10 mouse cellular contexts compared by ENCODE assay signal in genomic region chr2:125249874-125250273, GRCm38 (mm10). TPM values are rescaled to one million over a fixed set of nuclear protein-coding genes. Genes with fewer than 3 reads are reported as not detected.
DNase-seq lines count a peak whose midpoint lies in the region; ATAC-seq and TF ChIP-seq lines count a peak whose summit lies in the region.
"Had no signal": no experiment of that assay in that cellular context is flagged by ENCODE, and none has a peak within 500 bp of the region (broad histone marks: within the 10 kb centered on the region; RNA-seq: fewer than 3 reads in every experiment).

No protein-coding gene starts in this region.

- no peak overlapping the region for H3K4me3 ChIP-seq in heart, embryonic 10.5 days
- peak overlapping the region in 1 of 2 experiments; percentile 93; a peak in 3 of 4 replicates for H3K4me3 ChIP-seq in MEL (ENCODE audit: control insufficient read depth in 1 of 2, insufficient read depth in 1 of 2, low read depth in 2 of 2, low read length in 2 of 2)
- H3K4me3 ChIP-seq in liver, embryonic 12.5 days = peak overlapping the region; percentile 78
- no peak overlapping the region for H3K4me3 ChIP-seq in midbrain, embryonic 10.5 days

- peaks cover 51% of the 10 kb centered on the region for H3K36me3 ChIP-seq in heart, embryonic 10.5 days
- peaks cover 33 to 51% of the 10 kb centered on the region in 2 experiments for H3K36me3 ChIP-seq in MEL (ENCODE audit: control insufficient read depth in 1 of 2, insufficient read depth in 2 of 2, low read length in 2 of 2)
- H3K36me3 ChIP-seq in liver, embryonic 12.5 days = peaks cover 63% of the 10 kb centered on the region
- H3K36me3 ChIP-seq in midbrain, embryonic 10.5 days = peaks cover 57% of the 10 kb centered on the region

- H3K27me3 ChIP-seq in heart, embryonic 10.5 days (ENCODE audit: insufficient read depth, poor library complexity, severe bottlenecking) = no peaks in the 10 kb centered on the region
- no peaks in the 10 kb centered on the region for H3K27me3 ChIP-seq in MEL (ENCODE audit: control insufficient read depth in 1 of 2, insufficient read depth in 2 of 2, low read length in 2 of 2)
- H3K27me3 ChIP-seq in liver, embryonic 12.5 days (replicated peaks) = no peaks in the 10 kb centered on the region
- H3K27me3 ChIP-seq in midbrain, embryonic 10.5 days (ENCODE audit: low read depth, poor library complexity, severe bottlenecking) = no peaks in the 10 kb centered on the region
- H3K27me3 ChIP-seq: midbrain, embryonic 12.5 days had no signal

- H3K9me3 ChIP-seq in heart, embryonic 10.5 days = no peaks in the 10 kb centered on the region; the same call in 1 of the 2 replicates
- H3K9me3 ChIP-seq in MEL (replicated peaks; ENCODE audit: insufficient read depth, low read length) = no peaks in the 10 kb centered on the region
- H3K9me3 ChIP-seq in liver, embryonic 12.5 days (replicated peaks) = no peaks in the 10 kb centered on the region
- peaks cover 13% of the 10 kb centered on the region for H3K9me3 ChIP-seq in midbrain, embryonic 10.5 days (replicated peaks)
- H3K9me3 ChIP-seq: midbrain, embryonic 12.5 days had no signal

- WGBS in heart, embryonic 10.5 days = 93% methylated on average over 4 of the region's 4 CpGs
- 76% methylated on average over 4 of the region's 4 CpGs for WGBS in liver, embryonic 12.5 days (ENCODE audit: insufficient replicate concordance)
- 90% methylated on average over 4 of the region's 4 CpGs for WGBS in midbrain, embryonic 10.5 days

- H3K4me1 ChIP-seq in heart, embryonic 10.5 days = peaks cover 16% of the 10 kb centered on the region; the same call in 1 of the 2 replicates
- H3K4me1 ChIP-seq in MEL (ENCODE audit: control insufficient read depth in 1 of 2, insufficient read depth in 2 of 2, low read length in 2 of 2) = peaks cover 3 to 21% of the 10 kb centered on the region in 2 experiments; a peak in 3 of 4 replicates
- peaks cover 55% of the 10 kb centered on the region for H3K4me1 ChIP-seq in liver, embryonic 12.5 days
- peaks cover 26% of the 10 kb centered on the region for H3K4me1 ChIP-seq in midbrain, embryonic 10.5 days

- H3K4me2 ChIP-seq in liver, embryonic 12.5 days = peak overlapping the region; percentile 74

- peak; percentile 25 for DNase-seq in heart, embryonic 10.5 days (ENCODE audit: low spot score)
- no peak for DNase-seq in heart, postnatal 4 days
- DNase-seq in 3T3-L1 (ENCODE audit: low read depth, low spot score) = peak; percentile 56
- peak; percentile 74 for DNase-seq in MEL (ENCODE audit: low read depth, low spot score)
- DNase-seq in right cerebral cortex, adult 18-20 months = no peak
- DNase-seq in adrenal gland, adult 18-20 months (ENCODE audit: low spot score in 2 of 2) = no peak
- no peak for DNase-seq in midbrain, embryonic 10.5 days (ENCODE audit: low spot score)
- DNase-seq: kidney, adult 8-10 months had no signal

- TF ChIP-seq RAD21 in MEL (IDR thresholded peaks at IDR 0.05; ENCODE audit: low read depth, low read length) = no peak

- TF ChIP-seq POLR2A in MEL (IDR thresholded peaks at IDR 0.05; ENCODE audit: control insufficient read depth in 1 of 2, insufficient read depth in 1 of 2, low read depth in 1 of 2, low read length in 2 of 2, poor library complexity in 1 of 2) = no peak

- TF ChIP-seq CTCF in MEL (IDR thresholded peaks at IDR 0.05 in 2 of 3, conservative IDR thresholded peaks at IDR 0.05 in 1 of 3; ENCODE audit: control insufficient read depth in 1 of 3, insufficient read depth in 1 of 3, low read depth in 2 of 3, low read length in 3 of 3, poor library complexity in 1 of 3, severe bottlenecking in 1 of 3) = peak in 2 of 3 experiments; percentile 57 to 68; a peak in 4 of 6 replicates

- TF ChIP-seq EP300 in MEL (IDR thresholded peaks at IDR 0.05; ENCODE audit: low read depth in 1 of 2, low read length in 2 of 2) = no peak

- H3K9ac ChIP-seq in MEL (ENCODE audit: control insufficient read depth, low read depth, low read length, poor library complexity, severe bottlenecking) = peak overlapping the region; percentile 96; the same call in 1 of the 2 replicates
- peak overlapping the region; percentile 94 for H3K9ac ChIP-seq in liver, embryonic 12.5 days
- H3K9ac ChIP-seq: midbrain, embryonic 12.5 days had no signal

- peaks cover 57% of the 10 kb centered on the region for H3K79me2 ChIP-seq in MEL (ENCODE audit: control insufficient read depth, insufficient read depth, low read length, poor library complexity)

- no peak overlapping the region for H3K27ac ChIP-seq in heart, embryonic 10.5 days
- no peak overlapping the region for H3K27ac ChIP-seq in MEL (ENCODE audit: control insufficient read depth, low read depth, low read length)
- H3K27ac ChIP-seq in liver, embryonic 12.5 days = no peak overlapping the region
- no peak overlapping the region for H3K27ac ChIP-seq in midbrain, embryonic 10.5 days (replicated peaks)
- H3K27ac ChIP-seq: midbrain, embryonic 12.5 days had no signal

- ATAC-seq in liver, embryonic 12.5 days = no peak

TF ChIP-seq in MEL, 35 proteins besides CTCF, POLR2A, EP300 and RAD21:
- TF ChIP-seq GATA1 (IDR thresholded peaks at IDR 0.05; ENCODE audit: low read depth, low read length) (0 out of 2 replicates have a peak, but pooled peaks have one; percentile 1), JUND (IDR thresholded peaks at IDR 0.05; ENCODE audit: low read depth, low read length) (no peak)

RNA-seq across cellular contexts. Expression of gene Dut, which starts 2.9 kb away (rescaled TPM):
- 150 and 180 TPM in 2 replicates for polyA plus RNA-seq in heart, embryonic 10.5 days (2016; fragmentation: Nextera tagmentation; extraction: Ambion mirVana)
- total RNA-seq in heart, postnatal 4 days (2021) = 10 to 100 TPM; 77.9 to 83.7 TPM
- total RNA-seq in MEL (2012; rRNA removed) = 276 and 325 TPM in 2 replicates
- 100 to 1,000 TPM; 146 to 331 TPM for polyA plus RNA-seq in MEL (2012; ENCODE audit: insufficient read depth in 1 of 2, insufficient read length in 2 of 2, low read depth in 1 of 2, low replicate concordance in 2 of 2, missing spikeins in 1 of 2)
- polyA plus RNA-seq in liver, embryonic 12.5 days (2016; fragmentation: Nextera tagmentation; extraction: Ambion mirVana) = 199 and 210 TPM in 2 replicates
- 10 to 100 TPM; 15.1 to 22.6 TPM for total RNA-seq in adrenal gland, adult 18-20 months (2021)
- polyA plus RNA-seq in midbrain, embryonic 10.5 days (2016; fragmentation: Nextera tagmentation; extraction: Ambion mirVana) = 223 and 273 TPM in 2 replicates

Comparison
In these comparisons a context has a peak if more than half of its experiments do, and no peak if none do; other contexts are left out.
1. DNase-seq: peak in heart, embryonic 10.5 days (single experiment), 3T3-L1 (single experiment) and MEL (single experiment); none in heart, postnatal 4 days (single experiment), right cerebral cortex, adult 18-20 months (single experiment), adrenal gland, adult 18-20 months (0 of 2) and midbrain, embryonic 10.5 days (single experiment).